Mouse (Mus musculus) inflammation-experienced regulatory T-cells, adult 16 weeks (primary cell): ENCODE measurements around the gene Vmn2r124. TPM values are rescaled to one million over a fixed set of nuclear protein-coding genes. Genes with fewer than 3 reads are reported as not detected.

Source experiments
- polyA plus RNA-seq: library from polyadenylated mRNA; unstranded; fragments of 100-300 nt; shearing (Covaris generic); gene quantifications from one replicate; pipeline ENCODE4 v1.2.1, GENCODE M21; 2017

Vmn2r124 gene
- polyA plus RNA-seq, result not detected

GRCm38 (mm10) chr17:18049124-18049523 lies at the start of gene Vmn2r124:
Vmn2r124 (plus strand) TSS chr17:18049424.

GRCm38 (mm10) chr17:18021433-18021832 lies 27.8 kb upstream of the Vmn2r124 start, which contains the start of gene Fpr-rs4:
Fpr-rs4 (plus strand) TSS chr17:18021733.

GRCm38 (mm10) chr17:18084716-18085115 lies 35.5 kb downstream of the Vmn2r124 start, which contains the start of gene Vmn2r91:
Vmn2r91 (plus strand) TSS chr17:18085016.

Other genes starting within 250 kb of the Vmn2r124 start
- gene Spaca6, start 222.3 kb upstream of the Vmn2r124 start, polyA plus RNA-seq, result 5.2 TPM
- gene Has1, start 194.2 kb upstream of the Vmn2r124 start, polyA plus RNA-seq, result not detected
- gene Fpr1, start 165.5 kb upstream of the Vmn2r124 start, polyA plus RNA-seq, result 1.7 TPM
- 0.43 TPM for gene Fpr2, start 161.6 kb upstream of the Vmn2r124 start, polyA plus RNA-seq
- not detected for gene Fpr3, start 161.6 kb upstream of the Vmn2r124 start, polyA plus RNA-seq
- not detected for gene Fpr-rs4, start 27.7 kb upstream of the Vmn2r124 start, polyA plus RNA-seq
- gene Vmn2r91, start 35.6 kb downstream of the Vmn2r124 start, polyA plus RNA-seq, result not detected
- gene Vmn2r92, start 102.5 kb downstream of the Vmn2r124 start, polyA plus RNA-seq, result 0.06 TPM
- gene Vmn2r94, start 228.3 kb downstream of the Vmn2r124 start, polyA plus RNA-seq, result not detected
- not detected for gene Vmn2r93, start 248.7 kb downstream of the Vmn2r124 start, polyA plus RNA-seq